Mouse (Mus musculus) CD4-positive, CD25-positive, alpha-beta regulatory T cell, adult 9 weeks (primary cell): Measurements from ENCODE around the gene Hlcs. TPM values are rescaled to one million over a fixed set of nuclear protein-coding genes. Genes with fewer than 3 reads are reported as not detected.

Experiments used
- polyA plus RNA-seq: library from polyadenylated mRNA; unstranded; fragments of 100-300 nt; shearing (Covaris generic); gene quantifications from one replicate; pipeline ENCODE4 v1.2.1, GENCODE M21; 2017

Gene Hlcs
- polyA plus RNA-seq: 7.6 TPM

DNA sequence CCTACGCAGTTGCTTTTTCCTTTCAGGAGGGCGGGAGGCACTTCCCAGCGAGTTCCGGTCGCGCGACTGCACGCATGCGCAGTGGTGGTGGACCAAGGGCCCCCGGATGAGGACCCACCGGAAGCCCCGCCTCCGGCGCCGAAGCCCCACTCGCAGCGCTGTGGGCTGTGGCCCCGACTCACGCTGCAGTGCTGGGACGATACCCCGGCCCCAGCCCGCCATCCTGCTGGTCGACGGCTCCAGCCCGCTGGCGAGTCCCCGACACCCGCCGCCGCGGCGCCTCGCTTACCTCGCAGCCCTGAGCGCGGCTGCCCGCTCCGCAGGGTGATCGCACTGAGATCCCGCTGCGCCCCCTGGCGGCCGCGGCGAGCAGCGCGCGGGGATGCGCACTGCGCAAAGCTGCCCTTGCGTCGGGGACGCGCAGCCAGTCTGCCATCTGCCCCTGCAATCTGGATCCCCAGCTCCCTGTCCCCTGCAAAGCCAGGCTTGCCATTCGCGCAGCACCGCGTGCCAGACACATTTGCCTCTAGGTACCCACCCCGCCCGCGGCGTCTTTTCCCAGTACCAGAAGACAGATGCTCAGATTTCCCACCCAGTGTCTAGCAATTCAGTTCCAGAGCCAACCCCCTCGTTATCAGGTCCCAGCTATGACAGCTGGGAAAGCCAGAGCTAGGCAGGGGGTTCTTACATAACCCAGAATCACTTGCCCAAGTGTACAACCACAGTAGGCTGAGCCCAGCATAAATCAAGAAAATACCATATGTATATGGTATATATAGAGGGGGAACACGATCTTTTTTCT lies at the start of gene Hlcs:
Hlcs (minus strand) TSS at position 343 of the 802 bp plus-strand sequence.

DNA sequence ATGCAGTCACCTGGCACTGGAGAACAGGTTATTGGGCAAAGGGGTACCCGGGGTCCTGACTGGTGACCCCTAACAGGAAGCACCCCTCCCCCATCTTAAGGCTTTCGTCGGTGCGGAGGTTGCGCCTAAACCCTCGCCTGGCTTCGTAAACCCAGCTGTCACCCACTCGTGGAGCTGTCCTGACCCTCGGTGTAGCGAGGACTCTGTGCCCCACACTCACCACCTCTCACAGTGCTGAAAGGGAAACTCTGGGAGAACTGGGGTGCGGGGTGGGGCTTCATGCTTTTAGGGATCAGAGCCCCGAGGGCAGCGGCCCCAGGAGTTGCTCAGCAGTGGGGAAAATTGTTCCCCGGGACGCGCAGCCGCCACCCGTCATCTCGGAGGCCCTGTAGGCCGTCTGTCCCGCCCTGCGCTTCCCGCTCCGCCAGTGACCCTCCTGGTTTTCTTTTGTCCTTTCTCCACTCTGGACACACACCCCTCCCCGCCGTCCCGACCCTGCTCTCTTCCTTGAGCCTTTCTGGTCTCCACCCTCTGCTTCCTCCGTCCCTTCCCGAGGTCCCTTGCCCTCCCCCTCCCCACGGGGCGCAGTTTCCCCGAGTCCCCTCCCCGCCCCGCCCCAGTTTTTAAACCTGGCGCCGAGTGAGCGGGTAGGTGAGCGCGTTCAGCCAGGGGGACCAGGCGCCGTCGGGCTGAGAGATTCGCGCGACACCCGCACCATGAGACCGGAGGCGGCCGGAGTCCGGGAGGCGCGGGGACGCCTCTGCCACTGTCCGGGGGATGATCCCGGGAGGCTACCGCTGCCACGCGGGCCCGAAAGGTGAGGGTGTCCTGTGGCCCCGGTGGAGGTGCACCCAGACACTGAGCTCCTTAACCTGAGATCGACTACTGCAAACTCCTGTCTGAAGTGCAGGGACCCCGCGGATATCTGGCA lies 14.7 kb upstream of the Hlcs start, which contains the start of gene Ripply3:
Ripply3 (plus strand) TSS at position 640 of the 931 bp plus-strand sequence.

DNA sequence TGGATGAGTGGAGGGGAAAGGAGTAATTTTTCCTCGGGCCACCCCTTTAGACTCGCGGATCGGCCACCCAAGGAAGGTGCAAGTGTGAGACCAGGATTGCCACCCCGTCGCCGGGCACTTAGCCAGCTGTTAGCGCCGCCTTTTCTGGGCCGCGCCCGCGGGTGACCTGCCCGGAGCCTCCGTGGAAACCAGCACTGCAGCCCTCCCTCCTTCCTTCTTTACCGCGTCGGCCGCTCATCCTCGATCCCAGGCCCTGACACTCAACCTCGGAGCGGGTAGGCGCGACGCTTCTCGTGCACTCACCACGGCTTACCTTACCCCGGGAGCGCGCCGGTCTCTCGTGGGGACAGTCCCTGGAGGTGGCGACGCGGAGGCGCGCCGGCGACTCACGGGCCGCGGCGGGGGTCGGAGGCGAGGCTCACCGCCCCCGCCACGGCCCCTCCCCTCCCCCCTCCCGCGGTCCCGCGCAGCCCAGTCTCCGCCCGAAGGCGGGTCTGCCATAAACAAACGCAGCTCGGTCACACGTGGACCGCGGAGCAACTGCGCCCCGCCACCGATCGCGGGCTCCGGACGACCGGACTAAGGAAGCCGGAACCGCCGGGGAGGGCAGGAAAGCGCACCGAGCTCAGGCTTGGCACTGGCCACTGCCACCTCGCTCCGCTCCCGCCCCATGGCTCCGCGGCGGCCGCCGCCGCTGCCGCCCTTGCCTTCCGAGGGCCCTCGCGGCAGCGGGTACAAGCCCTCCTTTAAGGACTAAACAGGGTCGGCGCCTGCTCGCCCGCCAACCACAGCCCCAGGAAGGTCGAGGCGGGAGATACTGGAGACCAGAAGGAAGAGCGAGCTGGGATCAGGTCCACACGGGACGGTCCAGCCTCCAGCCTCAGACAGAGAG lies 228.4 kb downstream of the Hlcs start, which contains the start of gene Sim2:
Sim2 (plus strand) TSS at position 221 of the 892 bp plus-strand sequence.

Other genes with a start within 250 kb of the Hlcs start
- gene Sim2, start 228.6 kb downstream of the Hlcs start, polyA plus RNA-seq: not detected
- 0.83 TPM for gene Ripply3, start 14.8 kb upstream of the Hlcs start, polyA plus RNA-seq
- gene Ttc3, start 57.0 kb upstream of the Hlcs start, polyA plus RNA-seq: 66.3 TPM
- 87.3 TPM for gene Pigp, start 58.3 kb upstream of the Hlcs start, polyA plus RNA-seq
- gene Vps26c, start 213.3 kb upstream of the Hlcs start, polyA plus RNA-seq: 98.5 TPM